Mouse (Mus musculus): Measurements from ENCODE around the gene Bdh1. TPM values are rescaled to one million over a fixed set of nuclear protein-coding genes. Genes with fewer than 3 reads are reported as not detected.
"Not testable (repeated sequence)": the region's sequence is repeated elsewhere in the genome, so short reads cannot be mapped to it uniquely, and the experiment has no call there.

Gene Bdh1
- total RNA-seq, 2 experiments from 2014 or later, result not detected

DNA sequence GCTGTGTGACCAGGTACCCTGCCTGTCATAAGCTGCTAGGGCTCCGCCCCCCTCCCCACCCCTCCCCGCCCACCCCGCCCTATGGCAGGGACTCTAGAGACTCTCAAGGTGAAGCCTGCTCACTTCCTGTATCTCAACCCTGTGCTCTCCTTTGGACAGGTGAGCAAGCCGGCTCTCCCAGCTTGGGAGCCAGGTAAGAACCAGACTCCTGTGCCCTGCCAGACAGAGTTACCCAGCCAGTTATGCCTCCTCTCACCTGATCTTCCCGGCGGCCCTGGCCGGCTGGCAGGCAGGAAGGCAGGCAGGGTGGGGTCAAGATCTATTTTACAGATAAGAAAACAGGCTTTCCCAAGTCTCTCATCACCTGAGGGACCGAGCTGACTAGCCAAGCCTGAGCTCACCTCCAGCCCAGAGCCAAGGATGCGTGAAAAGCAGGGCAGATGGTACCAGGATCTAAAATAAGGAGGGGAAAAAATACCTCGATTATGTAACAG lies 37.9 kb downstream of the Bdh1 start:
- ATAC-seq (replicated peaks; ENCODE audit: low FRiP score, poor library complexity, severe bottlenecking), result no peak

DNA sequence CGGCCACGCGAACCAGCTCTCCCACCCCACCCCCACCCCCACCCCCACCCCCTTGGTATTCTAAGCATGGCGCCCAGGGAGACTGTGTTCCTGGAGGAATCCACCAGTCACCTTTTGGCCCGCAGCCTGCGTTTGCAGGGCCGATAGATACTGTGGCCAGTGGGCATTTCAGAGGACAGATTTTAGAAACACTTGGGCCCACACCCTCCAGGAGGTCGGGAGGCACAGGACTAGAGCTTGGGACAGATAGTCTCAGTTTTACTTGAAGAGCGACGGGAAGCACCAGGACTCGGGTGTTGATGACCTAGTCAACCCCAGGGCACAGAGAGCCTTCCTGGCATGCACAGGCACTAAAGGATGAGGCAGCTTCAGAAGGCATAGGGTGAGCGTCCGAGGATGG lies 38.4 kb downstream of the Bdh1 start:
- no peak for ATAC-seq (replicated peaks; ENCODE audit: low FRiP score, poor library complexity, severe bottlenecking)

DNA sequence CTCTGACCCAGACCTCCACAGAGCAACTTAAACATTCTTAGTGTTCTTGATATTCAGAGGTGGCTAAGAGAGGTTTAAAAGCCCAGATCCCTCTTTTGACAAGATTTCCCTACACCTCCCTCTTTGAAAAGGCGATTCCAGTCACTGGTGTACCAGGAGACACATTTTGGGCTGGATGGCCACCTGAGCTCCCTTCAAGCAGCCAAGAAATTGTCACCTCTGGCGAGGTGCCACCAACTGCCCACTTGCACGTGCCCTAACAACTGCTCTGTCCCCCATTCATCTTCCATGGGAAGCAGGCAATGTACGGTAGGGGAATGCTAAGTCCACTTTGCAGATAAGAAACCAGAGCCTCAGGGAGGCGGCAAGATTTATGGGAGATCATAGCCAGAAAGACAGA lies 39.0 kb downstream of the Bdh1 start:
- ATAC-seq (replicated peaks; ENCODE audit: low FRiP score, poor library complexity, severe bottlenecking), result no peak

DNA sequence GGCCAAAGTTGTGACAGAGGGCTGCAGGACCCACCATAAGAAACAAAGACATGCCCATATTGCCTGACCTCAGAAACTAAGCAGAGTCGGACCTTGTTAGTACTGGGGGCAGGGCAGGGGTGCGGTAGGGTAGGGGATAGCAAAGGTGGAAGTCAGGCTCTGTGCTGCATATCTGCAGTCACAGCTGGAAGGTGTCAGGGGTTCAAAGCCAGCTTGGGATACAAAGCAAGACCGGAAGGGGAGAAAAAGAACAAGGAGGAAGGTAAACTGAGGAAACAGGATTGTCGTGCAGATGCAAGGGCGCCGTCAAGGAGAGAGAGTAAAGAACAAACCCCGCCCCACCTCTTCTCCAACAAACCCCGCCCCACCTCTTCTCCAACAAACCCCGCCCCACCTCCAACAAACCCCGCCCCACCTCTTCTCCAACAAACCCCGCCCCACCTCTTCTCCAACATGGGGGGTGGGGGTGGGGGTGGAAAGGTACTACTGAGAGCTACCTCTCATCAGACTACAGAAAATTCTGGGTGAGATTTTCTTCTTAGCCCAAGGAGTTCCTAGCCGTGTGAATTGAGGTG lies 40.1 kb downstream of the Bdh1 start:
- no peak for ATAC-seq (replicated peaks; ENCODE audit: low FRiP score, poor library complexity, severe bottlenecking)

DNA sequence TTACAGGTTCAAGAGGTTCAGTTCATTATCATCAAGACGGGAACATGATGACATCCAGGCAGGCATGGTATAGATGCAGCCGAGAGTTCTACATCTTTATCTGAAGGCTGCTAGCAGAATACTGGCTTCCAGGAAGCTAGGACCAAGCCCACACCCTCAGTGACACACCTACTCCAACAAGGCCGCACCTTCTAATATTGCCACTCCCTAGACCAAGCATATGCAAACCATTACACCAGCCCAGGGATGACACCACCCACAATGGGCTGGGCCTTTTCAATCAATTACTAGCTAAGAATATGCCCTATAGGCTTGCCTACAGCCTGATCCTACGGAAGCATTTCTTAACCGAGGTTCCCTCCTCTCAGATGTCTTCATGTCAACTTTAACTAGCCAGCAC lies 42.9 kb downstream of the Bdh1 start:
- ATAC-seq (replicated peaks; ENCODE audit: low FRiP score, poor library complexity, severe bottlenecking), result no peak

DNA sequence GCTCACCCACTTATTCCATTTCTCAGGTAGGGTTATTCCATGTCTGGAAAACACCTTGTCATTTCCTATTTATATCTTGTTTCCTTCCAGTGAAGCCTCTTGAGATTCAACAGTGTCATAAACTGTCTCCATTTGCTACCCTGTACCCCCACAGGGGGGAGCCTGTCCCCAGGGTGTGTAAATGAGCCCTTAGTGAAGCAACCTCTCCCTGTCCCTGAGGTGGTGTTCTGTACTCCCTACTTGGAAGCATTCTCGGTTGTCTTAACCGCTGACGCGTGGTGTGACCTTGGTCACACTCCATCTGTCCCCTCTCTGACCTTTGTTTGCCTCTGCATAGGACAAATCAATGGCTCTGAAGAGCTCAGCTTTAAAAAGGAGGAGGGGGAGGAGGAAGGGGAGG lies 43.5 kb downstream of the Bdh1 start:
- ATAC-seq (replicated peaks; ENCODE audit: low FRiP score, poor library complexity, severe bottlenecking), result no peak

DNA sequence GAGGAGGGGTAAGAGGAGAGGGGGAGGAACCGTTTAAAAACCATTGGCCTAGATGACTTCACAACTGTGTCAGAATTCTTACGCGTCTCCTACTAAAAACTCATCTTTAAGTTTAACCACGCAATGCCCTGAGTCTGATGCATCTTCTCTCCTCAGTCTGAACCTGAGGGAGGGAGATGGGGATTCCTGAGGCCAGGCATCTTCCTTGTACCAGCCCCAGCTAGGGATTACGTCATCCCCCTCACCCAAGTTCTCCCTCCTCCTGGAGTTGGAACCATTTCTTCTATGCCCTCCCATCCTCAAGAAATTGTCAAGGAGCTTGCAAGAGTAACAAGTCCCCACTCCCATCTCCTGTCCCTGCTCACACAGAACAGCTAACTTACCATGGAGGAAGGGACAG lies 44.0 kb downstream of the Bdh1 start:
- ATAC-seq (replicated peaks; ENCODE audit: low FRiP score, poor library complexity, severe bottlenecking), result no peak

DNA sequence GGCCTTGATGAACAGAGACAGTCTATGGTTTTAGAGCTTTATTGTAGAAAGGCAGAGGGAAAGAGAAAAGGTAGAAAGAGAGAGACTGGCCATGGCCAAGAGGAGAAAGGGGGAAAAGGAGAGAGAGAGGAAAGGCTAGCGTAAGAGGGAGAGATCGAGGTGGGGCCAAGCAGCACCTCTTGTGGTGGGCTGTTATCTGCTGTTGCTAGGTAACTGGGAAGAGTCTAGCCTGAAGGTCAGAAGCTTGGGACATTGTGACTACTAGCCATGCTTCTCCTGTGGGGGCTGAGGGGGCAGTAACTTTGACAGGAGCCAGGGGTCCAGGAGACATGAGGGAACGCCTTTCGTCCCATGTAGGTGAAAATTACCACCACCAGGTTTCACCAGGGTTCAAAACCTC lies 48.7 kb downstream of the Bdh1 start:
- not testable (repeated sequence) for ATAC-seq (replicated peaks; ENCODE audit: low FRiP score, poor library complexity, severe bottlenecking)

DNA sequence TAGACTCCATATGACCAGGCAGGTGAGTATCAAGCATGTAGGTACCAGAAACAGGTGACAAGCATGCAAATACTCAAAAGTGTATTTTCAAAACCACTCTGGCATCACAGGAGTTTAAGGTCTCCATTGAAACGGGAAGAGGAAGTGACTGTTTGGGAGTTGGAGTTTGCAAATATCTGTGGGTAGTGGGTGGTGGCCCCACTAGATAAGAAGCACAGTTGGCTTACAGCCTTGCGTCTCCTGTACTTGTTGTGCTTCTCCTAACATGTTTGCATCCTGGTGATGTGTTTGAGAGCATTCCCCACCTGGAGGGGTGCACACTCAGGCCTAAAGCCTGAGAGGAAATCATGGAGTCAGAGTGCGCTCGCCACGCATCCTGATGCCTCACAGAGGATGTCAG lies 49.9 kb downstream of the Bdh1 start:
- ATAC-seq (replicated peaks; ENCODE audit: low FRiP score, poor library complexity, severe bottlenecking), result no peak

DNA sequence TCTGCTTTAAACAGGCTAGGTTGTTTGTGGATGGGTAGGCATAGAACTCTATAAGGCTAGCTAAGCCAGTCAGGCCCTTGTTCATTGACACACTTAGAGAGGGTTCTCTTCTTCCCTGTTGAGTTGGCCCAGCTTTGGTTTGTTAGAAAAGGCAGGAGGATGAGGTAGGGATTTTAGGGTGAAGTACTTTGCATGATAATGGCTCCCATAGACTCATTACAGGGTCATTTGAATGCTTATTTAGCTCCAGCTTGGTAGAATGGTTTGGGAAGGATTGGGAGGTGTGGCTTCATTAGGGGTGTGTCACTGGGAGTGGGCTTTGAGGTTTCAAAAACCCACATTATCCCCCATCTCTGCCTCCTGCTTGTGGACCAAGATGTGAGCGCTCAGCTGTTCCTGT lies 51.1 kb downstream of the Bdh1 start:
- no peak for ATAC-seq (replicated peaks; ENCODE audit: low FRiP score, poor library complexity, severe bottlenecking)

DNA sequence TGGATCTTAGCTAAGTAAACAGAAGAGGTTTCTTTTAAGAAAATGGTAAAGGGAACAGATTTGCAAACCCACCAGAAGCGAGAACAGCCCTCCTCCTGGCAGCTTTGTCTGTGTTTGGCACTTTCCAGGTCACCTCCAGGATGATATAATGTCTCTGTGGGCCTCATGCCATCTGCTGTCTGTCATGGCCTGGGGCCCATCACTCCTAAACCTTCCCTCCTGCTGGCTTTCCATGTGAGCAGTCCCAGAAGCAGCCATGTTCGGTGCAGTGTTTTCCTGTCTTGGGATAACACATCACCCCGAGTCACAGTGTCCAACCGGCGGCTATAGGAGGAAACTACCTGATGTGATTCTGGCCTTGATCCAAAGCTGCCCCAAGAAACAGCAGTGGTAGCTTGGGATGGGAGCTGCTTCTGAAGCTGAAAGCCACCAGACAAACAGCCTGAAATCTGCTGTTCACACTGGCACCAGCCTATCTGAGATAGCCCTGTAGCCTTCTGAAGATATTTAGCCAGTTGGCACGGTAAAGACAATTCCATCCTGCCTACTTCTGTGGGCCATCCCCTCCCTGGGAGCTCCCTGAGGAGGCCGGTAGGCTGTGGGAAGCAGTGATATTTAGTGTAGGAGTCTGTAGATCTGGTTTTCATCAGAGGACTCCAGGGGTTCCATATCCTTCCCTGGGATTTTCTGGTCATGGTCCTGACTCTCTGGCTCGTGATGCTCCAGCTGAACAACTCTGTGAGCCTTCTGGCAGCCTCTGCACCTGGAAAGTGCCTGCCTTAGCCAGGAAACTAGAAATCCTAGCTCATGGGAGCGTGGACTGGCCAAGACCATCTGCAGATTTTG lies 53.3 kb downstream of the Bdh1 start:
- ATAC-seq (replicated peaks; ENCODE audit: low FRiP score, poor library complexity, severe bottlenecking), result no peak

DNA sequence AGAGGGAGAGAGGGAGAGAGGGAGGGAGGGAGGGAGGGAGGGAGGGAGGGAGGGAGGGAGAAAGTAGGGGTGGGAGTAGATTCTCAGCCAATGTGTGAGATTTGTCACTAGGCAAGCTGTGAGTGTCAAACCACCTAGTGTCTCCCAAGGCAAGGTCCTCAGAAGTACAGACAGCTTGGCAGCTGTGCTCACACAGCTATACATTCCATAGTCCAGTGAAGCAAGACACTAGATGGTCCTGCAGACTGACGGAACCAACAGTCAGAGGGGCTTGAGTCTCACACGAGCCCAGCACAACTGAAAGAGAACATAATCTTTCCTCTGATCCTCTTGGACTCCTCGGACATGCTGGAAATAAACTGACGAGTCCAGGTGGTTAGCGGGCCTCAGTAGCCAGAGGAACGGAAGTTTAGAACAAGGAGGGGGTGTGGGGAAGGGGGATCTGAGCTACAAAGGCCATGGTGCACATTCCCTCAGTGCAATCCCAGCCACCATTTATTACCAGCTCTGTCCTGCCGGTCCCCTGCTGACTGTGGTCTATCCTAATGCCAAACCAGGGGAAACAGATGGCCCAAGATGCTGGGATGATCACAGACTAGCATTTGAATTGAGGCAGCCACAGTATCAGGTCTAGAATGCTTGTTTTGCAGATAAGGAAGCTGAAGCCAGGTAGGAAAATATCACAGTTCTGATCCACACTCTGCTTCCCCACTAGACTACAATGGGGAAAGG lies 55.0 kb downstream of the Bdh1 start:
- ATAC-seq (replicated peaks; ENCODE audit: low FRiP score, poor library complexity, severe bottlenecking), result no peak

DNA sequence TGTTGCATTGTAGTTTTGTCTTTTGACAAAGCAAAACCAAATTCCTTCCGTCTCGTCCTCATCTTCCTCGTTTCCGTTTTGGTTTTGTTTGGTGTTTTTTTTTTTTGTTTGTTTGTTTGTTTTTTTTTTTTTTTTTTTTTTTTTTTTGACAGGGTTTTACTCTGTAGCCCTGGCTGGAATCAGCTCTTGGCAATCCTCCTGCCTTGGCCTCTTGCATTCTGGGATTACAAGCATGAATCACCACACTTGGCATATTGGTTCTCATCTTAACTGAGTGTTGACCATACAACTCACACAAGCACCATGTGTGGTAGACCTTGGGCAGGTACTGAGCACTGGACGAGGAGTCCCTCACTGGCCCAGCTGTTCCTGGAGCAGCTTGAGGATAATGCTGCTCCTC lies 63.3 kb downstream of the Bdh1 start:
- ATAC-seq (replicated peaks; ENCODE audit: low FRiP score, poor library complexity, severe bottlenecking), result no peak

DNA sequence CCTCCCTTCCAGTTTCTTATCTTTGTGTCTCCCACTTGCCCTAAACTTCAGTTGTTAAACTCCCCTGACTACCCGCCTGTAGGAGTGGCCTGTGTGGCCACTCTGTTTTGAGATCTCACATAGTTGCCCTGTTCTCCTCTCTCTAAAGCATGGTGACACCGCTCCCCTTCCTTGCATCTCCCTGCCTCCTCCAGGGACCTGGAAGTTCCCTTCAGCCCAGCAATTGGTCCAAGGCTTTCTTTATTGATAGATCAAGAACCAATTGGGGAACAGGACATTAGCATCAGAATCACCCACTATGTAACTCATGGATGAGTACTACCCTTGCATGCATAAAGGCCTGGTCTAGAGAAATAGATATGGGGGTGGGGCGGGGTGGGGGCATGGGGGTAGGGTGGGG lies 65.2 kb downstream of the Bdh1 start:
- ATAC-seq (replicated peaks; ENCODE audit: low FRiP score, poor library complexity, severe bottlenecking), result no peak

DNA sequence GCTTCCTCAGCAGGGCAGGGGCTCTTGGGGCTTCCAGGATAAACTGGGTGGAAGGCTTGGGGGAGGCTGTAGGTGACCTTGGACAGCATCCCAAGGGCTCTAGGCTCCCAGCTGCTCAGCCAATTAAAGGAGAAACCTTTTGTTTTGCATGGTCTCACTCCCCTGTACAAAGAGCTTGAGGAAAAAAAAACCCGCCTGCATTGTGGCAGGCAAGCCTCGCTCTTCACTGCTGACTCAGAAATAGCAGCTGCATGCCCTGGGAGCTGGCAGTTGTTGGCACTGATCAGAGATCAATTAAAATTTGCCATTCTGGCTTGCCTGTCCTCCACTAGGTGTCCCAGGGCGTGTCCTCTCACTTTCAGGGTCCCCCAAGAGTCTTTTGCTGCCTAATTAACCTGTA lies 67.0 kb downstream of the Bdh1 start:
- ATAC-seq (replicated peaks; ENCODE audit: low FRiP score, poor library complexity, severe bottlenecking), result no peak

DNA sequence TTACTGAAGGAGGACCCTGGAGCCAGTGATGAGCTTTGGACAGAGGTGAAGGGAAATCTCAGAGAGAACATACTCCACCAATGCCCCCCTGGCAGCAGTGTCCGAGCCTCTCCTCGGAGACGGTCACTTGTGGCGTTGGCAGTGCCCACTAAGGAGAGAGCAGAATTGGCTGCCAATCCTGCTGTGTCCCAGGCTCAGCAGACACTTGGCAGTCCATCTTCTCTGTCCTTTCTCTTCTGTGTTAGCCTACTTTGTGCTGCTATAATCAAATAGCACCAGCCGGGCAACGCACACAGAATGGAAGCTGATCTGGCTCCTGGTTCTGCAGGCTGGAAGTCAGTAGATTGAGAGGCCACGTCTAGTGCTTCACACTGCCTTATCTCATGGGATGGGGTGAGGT lies 68.9 kb downstream of the Bdh1 start:
- ATAC-seq (replicated peaks; ENCODE audit: low FRiP score, poor library complexity, severe bottlenecking), result no peak

DNA sequence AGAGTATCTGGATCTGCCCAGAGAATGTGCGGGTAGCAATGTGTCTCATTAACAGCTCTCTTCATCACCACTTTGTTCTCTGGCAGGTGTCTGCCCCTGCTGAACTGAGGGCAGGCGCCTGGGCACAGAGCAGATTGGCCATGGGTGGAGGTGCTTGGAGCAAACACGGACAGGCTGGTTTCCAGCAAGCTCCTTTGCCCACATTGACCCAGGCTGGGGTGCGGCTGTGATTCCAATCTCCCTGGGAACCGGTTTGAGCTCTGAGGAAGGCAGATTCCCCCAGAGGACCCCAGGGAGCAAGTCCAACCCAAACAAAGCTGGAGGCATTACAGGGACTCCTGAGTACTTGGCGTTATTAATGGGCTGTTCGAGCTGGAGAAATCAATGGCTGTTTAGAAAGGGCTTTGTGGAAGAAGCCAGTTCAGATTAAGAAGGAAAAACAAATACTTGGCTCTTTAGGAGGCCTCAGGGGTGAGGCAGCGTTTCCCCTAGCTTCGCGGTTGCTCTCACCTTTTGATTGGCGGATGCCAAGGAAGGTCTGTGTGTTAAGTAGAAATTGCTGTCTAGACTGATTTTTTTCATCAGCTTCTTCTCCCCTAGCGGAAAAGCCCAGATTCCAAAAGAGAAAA lies 71.0 kb downstream of the Bdh1 start:
- no peak for ATAC-seq (replicated peaks; ENCODE audit: low FRiP score, poor library complexity, severe bottlenecking)

DNA sequence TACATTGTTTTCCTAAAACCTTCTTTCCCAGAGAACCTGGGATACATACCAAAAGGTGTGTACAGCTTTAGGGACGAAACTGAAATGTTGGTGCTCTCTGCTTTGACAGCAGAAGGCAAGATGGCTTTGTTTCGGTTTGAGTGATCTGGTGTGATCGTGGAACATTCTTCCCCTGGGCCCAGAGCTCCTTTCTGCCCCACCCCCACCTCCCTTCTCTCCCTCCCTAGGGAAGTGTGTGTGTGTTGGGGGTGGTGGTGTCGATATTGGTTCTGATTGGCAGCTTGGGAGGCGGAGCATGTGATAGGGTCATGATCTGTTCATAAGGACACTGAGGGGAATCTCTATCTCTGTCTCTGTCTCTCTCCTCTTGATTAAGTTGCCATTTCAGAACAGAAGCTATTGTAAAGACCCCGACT lies 71.5 kb downstream of the Bdh1 start:
- ATAC-seq (replicated peaks; ENCODE audit: low FRiP score, poor library complexity, severe bottlenecking), result no peak

DNA sequence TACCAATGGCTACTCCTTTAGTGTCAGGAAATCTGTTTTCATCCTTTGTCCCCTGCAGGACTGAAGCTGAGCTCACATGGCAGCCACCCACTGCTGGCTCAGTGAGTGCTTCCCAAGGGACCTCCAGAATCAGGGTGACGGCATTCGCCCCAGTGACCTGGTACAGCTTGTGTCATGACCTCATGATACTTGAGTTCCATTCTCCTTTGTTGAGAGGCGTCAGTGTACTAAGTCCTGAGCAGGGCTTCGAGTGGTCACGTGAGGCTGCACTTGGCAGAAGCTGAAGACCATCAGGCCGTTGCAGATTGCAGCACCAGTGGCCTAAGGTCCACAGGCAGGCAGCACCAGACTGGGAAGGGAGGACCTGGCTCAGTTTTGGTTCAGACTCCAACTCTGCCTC lies 71.9 kb downstream of the Bdh1 start:
- no peak for ATAC-seq (replicated peaks; ENCODE audit: low FRiP score, poor library complexity, severe bottlenecking)

DNA sequence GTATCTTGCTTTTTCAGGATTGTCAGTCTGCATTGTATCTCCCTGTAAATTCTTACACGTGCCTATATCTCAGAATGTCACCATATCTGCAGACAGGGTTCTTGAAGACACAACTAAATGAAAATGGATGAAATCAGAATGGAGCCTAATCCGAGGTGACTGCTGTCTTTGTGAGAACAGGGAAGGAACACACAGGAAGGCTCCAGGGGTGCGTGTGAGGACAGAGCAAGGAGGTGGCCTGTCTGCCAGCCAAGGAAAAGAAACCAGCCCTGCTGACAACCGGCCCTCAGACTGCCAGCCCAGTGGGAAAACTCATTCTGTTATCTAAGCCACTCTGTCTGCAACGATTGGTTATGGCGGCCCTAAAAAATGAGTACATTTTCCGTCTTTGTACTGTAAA lies 73.3 kb downstream of the Bdh1 start:
- no peak for ATAC-seq (replicated peaks; ENCODE audit: low FRiP score, poor library complexity, severe bottlenecking)

DNA sequence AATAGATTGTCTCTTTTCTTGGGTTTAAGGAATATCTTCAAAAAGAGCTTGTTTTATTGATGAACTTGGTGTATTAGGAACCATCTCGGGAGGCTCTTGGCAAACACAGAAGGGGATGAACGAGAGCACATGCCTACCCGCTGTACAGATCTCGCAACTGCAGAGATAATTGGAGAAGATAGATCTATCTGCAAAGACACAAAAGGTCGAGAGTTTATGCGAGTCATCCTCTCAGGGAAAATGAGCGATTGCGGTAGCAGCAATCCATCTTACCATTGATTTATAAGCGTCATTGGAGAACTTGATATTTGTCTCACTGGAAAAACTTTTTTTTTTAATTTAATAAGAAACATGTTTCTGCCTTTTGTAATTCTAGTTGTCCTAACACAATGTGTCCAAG lies 73.7 kb downstream of the Bdh1 start:
- ATAC-seq (replicated peaks; ENCODE audit: low FRiP score, poor library complexity, severe bottlenecking), result no peak
